Mouse (Mus musculus) myocyte (in vitro differentiated cells): ENCODE results near the gene Cflar. TPM values are rescaled to one million over a fixed set of nuclear protein-coding genes. Genes with fewer than 3 reads are reported as not detected.
"Not testable (repeated sequence)": the region's sequence is repeated elsewhere in the genome, so short reads cannot be mapped to it uniquely, and the experiment has no call there.

ENCODE experiments used
- H3K27me3 ChIP-seq: one replicate; pipeline ENCODE4 v1.6.1; 2011; ENCODE audit not compliant: control insufficient read depth, insufficient read depth, insufficient read length
- H3K36me3 ChIP-seq: one replicate; pipeline ENCODE4 v1.6.1; 2011; ENCODE audit not compliant: control insufficient read depth, insufficient read depth
- H3K4me2 ChIP-seq: one replicate; pipeline ENCODE4 v1.6.1; 2011; ENCODE audit warnings: low read depth, control low read depth
- H3K4me3 ChIP-seq: one replicate; pipeline ENCODE4 v1.5.1; 2011; ENCODE audit warnings: mild to moderate bottlenecking, control low read depth, moderate library complexity
- H3K79me2 ChIP-seq: one replicate; pipeline ENCODE4 v1.6.1; 2011; ENCODE audit not compliant: control insufficient read depth, insufficient read depth
- H3ac ChIP-seq: one replicate; pipeline ENCODE4 v1.6.1; 2011; ENCODE audit not compliant: control insufficient read depth, insufficient read length
- CEBPB ChIP-seq: IDR thresholded peaks from 2 replicates; pipeline ENCODE4 v1.6.1; 2011; ENCODE audit warnings: mild to moderate bottlenecking, moderate library complexity; ENCODE audit not compliant: poor library complexity, insufficient read depth, severe bottlenecking
- E2F4 ChIP-seq: IDR thresholded peaks from one replicate; pipeline ENCODE4 v1.6.1; 2011; ENCODE audit warnings: mild to moderate bottlenecking, control low read depth, moderate library complexity; ENCODE audit not compliant: insufficient read depth
- MAX ChIP-seq: IDR thresholded peaks from one replicate; pipeline ENCODE4 v1.6.1; 2011; ENCODE audit warnings: low read depth, mild to moderate bottlenecking, control low read depth
- MYOD1 ChIP-seq, 3 experiments: IDR thresholded peaks; one replicate each; pipeline ENCODE4 v1.6.1; 2011; ENCODE audit warnings: control low read depth in 2 of 3, low read depth in 2 of 3, mild to moderate bottlenecking in 2 of 3, moderate library complexity in 1 of 3; ENCODE audit not compliant: insufficient read length in 2 of 3, control insufficient read depth in 1 of 3
- MYOG ChIP-seq, 3 experiments: IDR thresholded peaks; one replicate each; pipeline ENCODE4 v1.6.1; 2011; ENCODE audit warnings: control low read depth in 2 of 3, low read depth in 2 of 3, mild to moderate bottlenecking in 2 of 3; ENCODE audit not compliant: insufficient read length in 2 of 3, control insufficient read depth in 1 of 3, insufficient read depth in 1 of 3
- POLR2A ChIP-seq: IDR thresholded peaks from one replicate; pipeline ENCODE4 v1.6.1; 2011; ENCODE audit warnings: low read depth, mild to moderate bottlenecking, control low read depth, moderate library complexity; ENCODE audit not compliant: insufficient read length
- POLR2AphosphoS2 ChIP-seq: IDR thresholded peaks from one replicate; pipeline ENCODE4 v1.6.1; 2011; ENCODE audit warnings: low read depth, control low read depth; ENCODE audit not compliant: insufficient read length
- REST ChIP-seq: IDR thresholded peaks from one replicate; pipeline ENCODE4 v1.6.1; 2011; ENCODE audit warnings: mild to moderate bottlenecking, control low read depth, moderate library complexity; ENCODE audit not compliant: insufficient read depth, insufficient read length
- SRF ChIP-seq: IDR thresholded peaks from one replicate; pipeline ENCODE4 v1.6.1; 2011; ENCODE audit warnings: low read depth; ENCODE audit not compliant: control insufficient read depth, insufficient read length
- TCF12 ChIP-seq: IDR thresholded peaks from one replicate; pipeline ENCODE4 v1.6.1; 2011; ENCODE audit warnings: mild to moderate bottlenecking, control low read depth; ENCODE audit not compliant: poor library complexity, insufficient read depth, severe bottlenecking
- TCF3 ChIP-seq: IDR thresholded peaks from one replicate; pipeline ENCODE4 v1.6.1; 2011; ENCODE audit warnings: low read depth, control low read depth; ENCODE audit not compliant: insufficient read length
- USF1 ChIP-seq: IDR thresholded peaks from one replicate; pipeline ENCODE4 v1.6.1; 2011; ENCODE audit warnings: low read depth, mild to moderate bottlenecking, control low read depth, moderate library complexity
- polyA plus RNA-seq: library from polyadenylated mRNA; unstranded; fragments of >200 nt; fragmentation: generic; extraction: Trizol; gene quantifications from one replicate; pipeline ENCODE4 v1.2.1, GENCODE M21; 2012; ENCODE audit warnings: missing spikeins

The Cflar gene
- polyA plus RNA-seq, 1 experiment: 19.7 TPM

- no peak overlapping the region for H3K4me3 ChIP-seq
- H3K36me3 ChIP-seq: no peaks in the 10 kb centered on the region
- no peaks in the 10 kb centered on the region for H3K79me2 ChIP-seq
- H3K27me3 ChIP-seq: no peaks in the 10 kb centered on the region
- H3K4me2 ChIP-seq: no peak overlapping the region
- no peak overlapping the region for H3ac ChIP-seq
- no peak for TF ChIP-seq REST
- TF ChIP-seq USF1: no peak
- no peak for TF ChIP-seq SRF
- TF ChIP-seq TCF3: no peak
- no peak for TF ChIP-seq CEBPB
- no peak for TF ChIP-seq POLR2A
- no peak for TF ChIP-seq POLR2AphosphoS2
- no peak for TF ChIP-seq TCF12
- no peak for TF ChIP-seq MAX
- TF ChIP-seq MYOG (IDR thresholded peaks at IDR 0.05; ENCODE audit: control insufficient read depth in 1 of 3, insufficient read depth in 1 of 3, insufficient read length in 2 of 3, low read depth in 2 of 3): no peak
- no peak for TF ChIP-seq E2F4
- no peak for TF ChIP-seq MYOD1 (IDR thresholded peaks at IDR 0.05; ENCODE audit: control insufficient read depth in 1 of 3, insufficient read length in 2 of 3, low read depth in 2 of 3)
These were observed 36.3 kb upstream of the Cflar start for GRCm38 (mm10) chr1:58675011-58675410.

GRCm38 (mm10) chr1:58677575-58677974 lies 33.7 kb upstream of the Cflar start:
- Histone ChIP-seq H3K36me3 (no peaks in the 10 kb centered on the region), H3K79me2 (no peaks in the 10 kb centered on the region), H3K4me2 (no peak overlapping the region), H3K27me3 (no peaks in the 10 kb centered on the region), H3K4me3 (no peak overlapping the region), H3ac (no peak overlapping the region)
- no peak for TF ChIP-seq MYOD1 (IDR thresholded peaks at IDR 0.05; ENCODE audit: control insufficient read depth in 1 of 3, insufficient read length in 2 of 3, low read depth in 2 of 3)
- no peak for TF ChIP-seq MYOG (IDR thresholded peaks at IDR 0.05; ENCODE audit: control insufficient read depth in 1 of 3, insufficient read depth in 1 of 3, insufficient read length in 2 of 3, low read depth in 2 of 3)
- TF ChIP-seq POLR2AphosphoS2: no peak
- TF ChIP-seq TCF3: no peak
- TF ChIP-seq USF1: no peak
- TF ChIP-seq POLR2A: no peak
- no peak for TF ChIP-seq E2F4
- no peak for TF ChIP-seq TCF12
- TF ChIP-seq MAX: no peak
- no peak for TF ChIP-seq SRF
- no peak for TF ChIP-seq CEBPB
- TF ChIP-seq REST: no peak

DNA sequence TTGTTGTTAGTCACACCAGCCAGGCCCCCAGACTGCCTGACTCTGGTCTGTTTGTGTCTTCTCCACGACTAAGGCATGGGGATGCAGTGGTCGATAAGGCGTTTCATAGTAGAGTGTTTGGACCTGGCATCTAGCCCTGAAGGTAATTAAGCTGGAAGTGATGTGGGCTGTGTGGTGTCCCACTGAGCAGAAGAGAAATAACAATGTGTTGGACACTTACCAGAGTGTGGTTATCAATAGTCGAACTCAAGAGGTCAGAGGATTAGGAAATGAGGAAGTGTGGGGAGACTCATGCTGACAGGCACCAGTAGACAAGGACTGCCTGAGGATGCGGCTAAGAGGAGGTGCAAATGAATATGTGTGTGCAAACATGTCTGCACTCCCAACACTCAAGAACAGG lies 32.9 kb upstream of the Cflar start:
- not testable (repeated sequence) for H3ac ChIP-seq, H3K27me3 ChIP-seq, H3K79me2 ChIP-seq, H3K36me3 ChIP-seq, H3K4me2 ChIP-seq, H3K4me3 ChIP-seq

- no peak overlapping the region for H3K4me3 ChIP-seq
- no peaks in the 10 kb centered on the region for H3K79me2 ChIP-seq
- no peak overlapping the region for H3K4me2 ChIP-seq
- TF ChIP-seq POLR2A (no peak), CEBPB (no peak), USF1 (no peak), MYOG (IDR thresholded peaks at IDR 0.05; ENCODE audit: control insufficient read depth in 1 of 3, insufficient read depth in 1 of 3, insufficient read length in 2 of 3, low read depth in 2 of 3) (no peak), TCF3 (no peak), SRF (no peak), POLR2AphosphoS2 (no peak), TCF12 (no peak), MAX (no peak), E2F4 (no peak), MYOD1 (IDR thresholded peaks at IDR 0.05; ENCODE audit: control insufficient read depth in 1 of 3, insufficient read length in 2 of 3, low read depth in 2 of 3) (no peak), REST (no peak)
- H3K36me3 ChIP-seq: no peaks in the 10 kb centered on the region
- H3ac ChIP-seq: no peak overlapping the region
- no peaks in the 10 kb centered on the region for H3K27me3 ChIP-seq
These were observed 21.9 kb upstream of the Cflar start for GRCm38 (mm10) chr1:58689426-58689825.

DNA sequence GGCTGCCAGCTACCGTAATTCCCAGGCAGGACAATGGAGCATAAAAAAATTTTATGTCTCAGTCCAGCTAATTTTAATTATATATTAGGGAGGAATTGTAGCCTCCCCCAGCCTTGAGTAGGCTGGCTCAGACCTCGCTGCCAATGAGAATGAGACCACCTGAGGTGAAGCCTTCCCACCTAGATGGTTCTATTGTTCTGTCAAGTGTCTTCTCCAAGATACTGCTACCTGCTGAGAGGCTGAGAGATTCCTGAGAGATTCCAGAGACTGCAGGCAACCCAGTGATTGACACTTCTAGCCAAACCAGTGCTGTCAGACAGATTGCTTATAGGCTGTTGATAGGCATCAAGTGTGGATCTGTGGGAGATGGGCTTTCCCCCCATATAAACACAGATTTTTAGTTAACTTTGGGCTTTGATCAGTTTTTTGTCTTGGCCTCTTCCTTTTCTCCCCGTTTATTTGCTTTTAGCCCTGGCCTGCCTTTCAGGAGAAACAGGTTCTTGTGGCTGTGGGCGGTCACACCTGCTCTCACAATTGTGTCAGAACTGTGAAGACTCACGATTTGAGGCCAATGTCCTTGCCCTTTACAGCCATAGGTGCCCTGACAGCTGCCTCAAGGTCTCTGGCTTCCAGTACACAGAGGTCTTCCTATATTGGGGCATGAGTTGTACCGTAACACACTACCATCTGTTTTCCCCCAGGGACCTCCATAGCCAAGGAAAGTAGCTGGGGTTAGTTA lies 21.1 kb upstream of the Cflar start:
- Histone ChIP-seq H3K4me2 (no peak overlapping the region), H3K79me2 (no peaks in the 10 kb centered on the region), H3K27me3 (no peaks in the 10 kb centered on the region), H3K4me3 (no peak overlapping the region), H3ac (no peak overlapping the region), H3K36me3 (no peaks in the 10 kb centered on the region)
- TF ChIP-seq CEBPB (no peak), MYOG (IDR thresholded peaks at IDR 0.05; ENCODE audit: control insufficient read depth in 1 of 3, insufficient read depth in 1 of 3, insufficient read length in 2 of 3, low read depth in 2 of 3) (no peak), POLR2A (no peak), USF1 (no peak), SRF (no peak), MAX (no peak), POLR2AphosphoS2 (no peak), MYOD1 (IDR thresholded peaks at IDR 0.05; ENCODE audit: control insufficient read depth in 1 of 3, insufficient read length in 2 of 3, low read depth in 2 of 3) (no peak), TCF3 (no peak), REST (no peak), E2F4 (no peak), TCF12 (no peak)

GRCm38 (mm10) chr1:58690834-58691488 lies 20.3 kb upstream of the Cflar start:
- H3K4me3 ChIP-seq, H3K4me2 ChIP-seq, H3ac ChIP-seq, H3K79me2 ChIP-seq, H3K27me3 ChIP-seq, H3K36me3 ChIP-seq: not testable (repeated sequence)

DNA sequence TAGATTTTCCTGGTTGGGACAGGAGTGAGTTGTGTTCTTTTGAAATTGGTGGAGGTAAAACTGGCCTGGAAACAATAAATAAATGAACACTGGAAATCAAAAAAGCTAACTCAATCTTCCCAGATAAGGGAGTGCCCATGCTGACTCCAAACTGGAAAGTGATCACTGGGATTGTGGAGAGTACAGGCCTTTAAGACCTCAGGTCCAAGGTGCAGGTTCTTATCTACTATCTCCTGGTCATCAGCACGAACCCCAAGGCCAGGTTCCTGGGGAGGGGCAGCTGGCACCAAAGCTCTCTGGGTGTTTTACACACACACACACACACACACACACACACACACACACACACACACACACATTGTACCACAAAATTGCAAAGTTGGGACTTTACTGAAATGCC lies 19.6 kb upstream of the Cflar start:
- H3K27me3 ChIP-seq, H3K36me3 ChIP-seq: not testable (repeated sequence)

More for the DNA sequence above, 19.6 kb upstream of the Cflar start:
- not testable (repeated sequence) for H3K4me3 ChIP-seq, H3K4me2 ChIP-seq, H3K79me2 ChIP-seq, H3ac ChIP-seq
